Mouse (Mus musculus) hindbrain, postnatal 0 days (tissue): ENCODE measurements around the gene Ccdc148. TPM values are rescaled to one million over a fixed set of nuclear protein-coding genes. Genes with fewer than 3 reads are reported as not detected.

ENCODE experiments used
- ATAC-seq: fragments of 200-750 bp; cut with Nextera tagmentation; 2 replicates; pipeline ENCODE4 v1.8.0; 2017; ENCODE audit warnings: mild to moderate bottlenecking, moderate TSS enrichment, moderate library complexity
- DNase-seq: peaks from one replicate; pipeline ENCODE4 v3.0.0-alpha.2; 2015; ENCODE audit warnings: low spot score
- H3K27ac ChIP-seq: fragments of 300-500 bp; sonication (generic); 2 replicates; pipeline ENCODE4 v1.5.1; 2014; ENCODE audit warnings: mild to moderate bottlenecking
- H3K27me3 ChIP-seq: fragments of 300-500 bp; sonication (generic); 2 replicates; pipeline ENCODE4 v1.6.1; 2014; ENCODE audit warnings: low read length, mixed read lengths; ENCODE audit not compliant: insufficient read depth
- H3K36me3 ChIP-seq: fragments of 300-500 bp; sonication (generic); 2 replicates; pipeline ENCODE4 v1.6.1; 2014; ENCODE audit warnings: low read length, mixed read lengths; ENCODE audit not compliant: insufficient read depth
- H3K4me1 ChIP-seq: fragments of 300-500 bp; sonication (generic); 2 replicates; pipeline ENCODE4 v1.6.1; 2014; ENCODE audit warnings: antibody characterized with exemption, low read length, mixed read lengths; ENCODE audit not compliant: insufficient read depth
- H3K4me2 ChIP-seq: fragments of 300-500 bp; sonication (generic); 2 replicates; pipeline ENCODE4 v1.6.1; 2014; ENCODE audit warnings: low read depth, mild to moderate bottlenecking, low read length, moderate library complexity, mixed read lengths
- H3K4me3 ChIP-seq: fragments of 300-500 bp; sonication (generic); 2 replicates; pipeline ENCODE4 v1.5.1; 2014; ENCODE audit warnings: low read length
- H3K9ac ChIP-seq: fragments of 300-500 bp; sonication (generic); replicated peaks from 2 replicates; pipeline ENCODE4 v1.6.1; 2014; ENCODE audit warnings: mild to moderate bottlenecking, low read length, moderate library complexity, mixed read lengths
- H3K9me3 ChIP-seq: fragments of 300-500 bp; sonication (generic); 2 replicates; pipeline ENCODE4 v1.6.1; 2016; ENCODE audit warnings: low read length, mixed read lengths
- CTCF ChIP-seq: IDR thresholded peaks from 2 replicates; pipeline ENCODE4 v1.5.1; 2016; ENCODE audit warnings: antibody characterized with exemption, control low read depth, low read depth
- WGBS: fragments of 180-500 bp; shearing (Covaris S2); extraction: QIAGEN DNeasy Blood & Tissue Kit; methylation state at CpG from one replicate; pipeline ENCODE4 v1.1.7; 2014; 5-methylcytosine and 5-hydroxymethylcytosine counted together
- polyA plus RNA-seq: library from polyadenylated mRNA; unstranded; fragments of >200 nt; fragmentation: Nextera tagmentation; extraction: Ambion mirVana; gene quantifications from 2 replicates; pipeline ENCODE4 v1.2.1, GENCODE M21; 2015
- total RNA-seq: library from RNA; depleted of rRNA; stranded (reverse); fragments of >200 nt; gene quantifications from 2 replicates; pipeline ENCODE4 v1.2.3, GENCODE M21; 2014; rRNA removed

The Ccdc148 gene
- 2.9 and 3.3 TPM in 2 replicates for total RNA-seq
- 6.0 and 6.5 TPM in 2 replicates for polyA plus RNA-seq

GRCm38 (mm10) chr2:59160605-59160963 is at the start of gene Ccdc148, which contains the start of gene Pkp4:
Gene Ccdc148 (minus strand): TSS chr2:59160683.
Gene Pkp4 (plus strand): TSS chr2:59160850.
- peak; percentile 98 for DNase-seq
- H3K4me3 ChIP-seq, result peak within 1 kb of the TSS; percentile 87
- peak within 1 kb of the TSS; percentile 88 for H3K27ac ChIP-seq
- no peaks in the 10 kb centered on the region for H3K4me1 ChIP-seq
- 4% methylated on average over 20 of the region's 37 CpGs for WGBS
- TF ChIP-seq CTCF, result no peak
- no peaks in the 10 kb centered on the region for H3K9me3 ChIP-seq
- peak within 1 kb of the TSS; percentile 83 for H3K9ac ChIP-seq
- H3K36me3 ChIP-seq, result no peaks in the 10 kb centered on the region
- ATAC-seq, result peak; percentile 98
- no peaks in the 10 kb centered on the region for H3K27me3 ChIP-seq
- peak within 1 kb of the TSS; percentile 72 for H3K4me2 ChIP-seq

DNA sequence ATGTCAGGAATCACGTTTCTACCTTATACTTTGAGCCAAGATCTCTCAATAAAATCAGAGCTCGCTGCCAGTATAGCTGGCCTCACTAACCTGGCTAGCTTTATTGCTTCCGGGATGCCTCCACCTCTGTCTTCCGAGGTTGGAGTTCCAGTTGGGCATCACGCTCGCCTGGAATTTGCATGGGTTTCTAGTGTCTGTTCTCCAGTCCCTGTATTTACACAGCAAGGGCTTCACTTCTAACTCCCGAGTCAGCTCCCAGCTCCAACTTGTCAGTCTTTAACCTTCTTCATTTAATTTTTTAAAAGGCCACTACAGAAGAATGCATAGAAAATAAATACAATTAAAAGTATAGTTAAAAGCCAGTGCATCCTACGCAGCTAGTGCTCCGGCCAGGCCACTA is 47.8 kb upstream of the Ccdc148 start:
- ATAC-seq (no peak), DNase-seq (no peak)
- Histone ChIP-seq H3K4me3 (no peak overlapping the region), H3K4me2 (no peak overlapping the region), H3K27me3 (no peaks in the 10 kb centered on the region), H3K9me3 (no peaks in the 10 kb centered on the region), H3K4me1 (0 out of 2 replicates have a peak, but pooled peaks cover 10% of the 10 kb centered on the region), H3K27ac (no peak overlapping the region; the same call in 1 of the 2 replicates), H3K36me3 (no peaks in the 10 kb centered on the region), H3K9ac (no peak overlapping the region)
- WGBS, result 76% methylated on average over 9 of the region's 9 CpGs
- no peak for TF ChIP-seq CTCF

GRCm38 (mm10) chr2:59207725-59208124 is 47.2 kb upstream of the Ccdc148 start:
- H3K9me3 ChIP-seq, result no peaks in the 10 kb centered on the region
- no peaks in the 10 kb centered on the region for H3K36me3 ChIP-seq
- H3K4me2 ChIP-seq, result no peak overlapping the region
- H3K9ac ChIP-seq, result no peak overlapping the region
- H3K27ac ChIP-seq, result no peak overlapping the region; the same call in 1 of the 2 replicates
- no peak overlapping the region for H3K4me3 ChIP-seq
- H3K27me3 ChIP-seq, result no peaks in the 10 kb centered on the region
- TF ChIP-seq CTCF, result no peak
- peaks cover 14% of the 10 kb centered on the region; the same call in 1 of the 2 replicates for H3K4me1 ChIP-seq
- DNase-seq (peak; percentile 27), ATAC-seq (peak; percentile 70)
- WGBS, result 42% methylated on average over 5 of the region's 5 CpGs

GRCm38 (mm10) chr2:59207240-59207639 is 46.8 kb upstream of the Ccdc148 start:
- no peaks in the 10 kb centered on the region for H3K27me3 ChIP-seq
- ATAC-seq (no peak; the same call in 1 of the 2 replicates), DNase-seq (no peak)
- no peak overlapping the region for H3K4me3 ChIP-seq
- no peaks in the 10 kb centered on the region for H3K9me3 ChIP-seq
- WGBS, result 37% methylated on average over 4 of the region's 4 CpGs
- H3K27ac ChIP-seq, result peak overlapping the region; percentile 6; the same call in 1 of the 2 replicates
- H3K4me1 ChIP-seq, result peaks cover 14% of the 10 kb centered on the region; the same call in 1 of the 2 replicates
- no peak for TF ChIP-seq CTCF
- H3K36me3 ChIP-seq, result no peaks in the 10 kb centered on the region
- no peak overlapping the region for H3K4me2 ChIP-seq
- H3K9ac ChIP-seq, result no peak overlapping the region

- no peak overlapping the region for H3K9ac ChIP-seq
- no peaks in the 10 kb centered on the region for H3K9me3 ChIP-seq
- no peak for ATAC-seq
- peaks cover 14% of the 10 kb centered on the region; the same call in 1 of the 2 replicates for H3K4me1 ChIP-seq
- TF ChIP-seq CTCF, result no peak
- 85% methylated on average over 2 of the region's 2 CpGs for WGBS
- H3K4me2 ChIP-seq, result no peak overlapping the region
- no peak overlapping the region for H3K27ac ChIP-seq
- no peaks in the 10 kb centered on the region for H3K27me3 ChIP-seq
- no peak overlapping the region for H3K4me3 ChIP-seq
- DNase-seq, result no peak
- H3K36me3 ChIP-seq, result no peaks in the 10 kb centered on the region
Measured at GRCm38 (mm10) chr2:59206190-59206589, 45.7 kb upstream of the Ccdc148 start.

GRCm38 (mm10) chr2:59205092-59205491 is 44.6 kb upstream of the Ccdc148 start:
- no peak overlapping the region for H3K4me2 ChIP-seq
- peaks cover 14% of the 10 kb centered on the region; the same call in 1 of the 2 replicates for H3K4me1 ChIP-seq
- TF ChIP-seq CTCF, result no peak
- H3K4me3 ChIP-seq, result no peak overlapping the region
- no peaks in the 10 kb centered on the region for H3K9me3 ChIP-seq
- H3K27ac ChIP-seq, result no peak overlapping the region
- H3K9ac ChIP-seq, result no peak overlapping the region
- no peaks in the 10 kb centered on the region for H3K27me3 ChIP-seq
- no peak for ATAC-seq
- no peak for DNase-seq
- whole genome bisulfite sequencing, result 95% methylated on average over 9 of the region's 9 CpGs
- no peaks in the 10 kb centered on the region for H3K36me3 ChIP-seq

GRCm38 (mm10) chr2:59203627-59204425 is 43.3 kb upstream of the Ccdc148 start:
- WGBS, result 52% methylated on average over 3 of the region's 3 CpGs

More at GRCm38 (mm10) chr2:59203627-59204425, 43.3 kb upstream of the Ccdc148 start:
- Histone ChIP-seq H3K9me3 (no peaks in the 10 kb centered on the region), H3K4me3 (no peak overlapping the region), H3K4me2 (no peak overlapping the region), H3K4me1 (peaks cover 14% of the 10 kb centered on the region), H3K27ac (no peak overlapping the region), H3K27me3 (no peaks in the 10 kb centered on the region), H3K9ac (no peak overlapping the region), H3K36me3 (no peaks in the 10 kb centered on the region)
- no peak for TF ChIP-seq CTCF
- DNase-seq (no peak), ATAC-seq (no peak)
